Mouse (Mus musculus) CH12.LX (cell line): ENCODE results near the gene Megf11. TPM values are rescaled to one million over a fixed set of nuclear protein-coding genes. Genes with fewer than 3 reads are reported as not detected.

Source experiments
- DNase-seq: peaks from one replicate; pipeline ENCODE4 v3.0.0-alpha.2; 2013; ENCODE audit errors: extremely low read depth
- H3K27ac ChIP-seq: 2 replicates; pipeline ENCODE4 v1.5.1; 2012; ENCODE audit warnings: low read depth, mild to moderate bottlenecking, control low read depth, moderate library complexity; ENCODE audit not compliant: insufficient read depth
- H3K27me3 ChIP-seq: replicated peaks from 2 replicates; pipeline ENCODE3; 2012; ENCODE audit warnings: inconsistent platforms
- H3K36me3 ChIP-seq, 2 experiments: replicated peaks in 1 of 2; 2 replicates each; pipeline versions ENCODE3 to v1.6.1; 2012; ENCODE audit warnings: inconsistent platforms in 1 of 2, low read length in 1 of 2, mild to moderate bottlenecking in 1 of 2, mixed read lengths in 1 of 2, moderate library complexity in 1 of 2; ENCODE audit not compliant: control insufficient read depth in 1 of 2, insufficient read depth in 1 of 2
- H3K4me1 ChIP-seq, 2 experiments: 2 replicates each; pipeline ENCODE4 v1.6.1; 2012; ENCODE audit warnings: inconsistent platforms in 1 of 2, moderate library complexity in 1 of 2; ENCODE audit not compliant: insufficient read depth in 2 of 2, control insufficient read depth in 1 of 2
- H3K4me2 ChIP-seq: 2 replicates; pipeline ENCODE4 v1.6.1; 2012; ENCODE audit warnings: low read depth, mild to moderate bottlenecking, control low read depth; ENCODE audit not compliant: poor library complexity, insufficient read depth, severe bottlenecking
- H3K4me3 ChIP-seq, 3 experiments: fragments of 150-350 bp in 1 of 3; sonication (generic) in 1 of 3; replicated peaks in 1 of 3; 2 replicates each; pipeline versions ENCODE3 to v1.5.1; 2011 to 2012; ENCODE audit warnings: low read depth in 2 of 3, low read length in 2 of 3, mild to moderate bottlenecking in 2 of 3, moderate library complexity in 2 of 3, control low read depth in 1 of 3, improper control_type of control experiment in 1 of 3, inconsistent platforms in 1 of 3, mixed read lengths in 1 of 3; ENCODE audit not compliant: poor library complexity in 1 of 3
- H3K79me2 ChIP-seq: replicated peaks from 2 replicates; pipeline ENCODE4 v1.6.1; 2012; ENCODE audit warnings: mild to moderate bottlenecking, moderate library complexity; ENCODE audit not compliant: control insufficient read depth, poor library complexity, insufficient read depth, severe bottlenecking; ENCODE audit errors: extremely low read depth
- H3K9ac ChIP-seq: 2 replicates; pipeline ENCODE4 v1.6.1; 2012; ENCODE audit warnings: low read depth, mild to moderate bottlenecking, control low read depth, moderate library complexity; ENCODE audit not compliant: insufficient read depth
- H3K9me3 ChIP-seq: replicated peaks from 2 replicates; pipeline ENCODE3; 2012; ENCODE audit warnings: low read length, inconsistent platforms, mixed read lengths
- BHLHE40 ChIP-seq: IDR thresholded peaks from 2 replicates; pipeline ENCODE4 v1.6.1; 2011; ENCODE audit warnings: mild to moderate bottlenecking, low read depth, low read length, improper control_type of control experiment
- CHD1 ChIP-seq: IDR thresholded peaks from 2 replicates; pipeline ENCODE4 v1.6.1; 2012; ENCODE audit warnings: low read depth, low read length, improper control_type of control experiment, inconsistent platforms
- CHD2 ChIP-seq: IDR thresholded peaks from 2 replicates; pipeline ENCODE4 v1.6.1; 2011; ENCODE audit warnings: low read length, improper control_type of control experiment
- CTCF ChIP-seq, 2 experiments: IDR thresholded peaks in 1 of 2; conservative IDR thresholded peaks in 1 of 2; 2 replicates each; pipeline ENCODE4 v1.5.1; 2011 to 2012; ENCODE audit warnings: low read depth in 2 of 2, low read length in 2 of 2, improper control_type of control experiment in 1 of 2, inconsistent platforms in 1 of 2, mild to moderate bottlenecking in 1 of 2, moderate library complexity in 1 of 2
- E2F4 ChIP-seq: IDR thresholded peaks from 2 replicates; pipeline ENCODE4 v1.6.1; 2011; ENCODE audit warnings: low read depth, low read length, improper control_type of control experiment; ENCODE audit not compliant: insufficient replicate concordance
- ELF1 ChIP-seq: IDR thresholded peaks from 2 replicates; pipeline ENCODE4 v1.6.1; 2014; ENCODE audit warnings: low read depth, mild to moderate bottlenecking, inconsistent platforms, low read length, improper control_type of control experiment
- EP300 ChIP-seq: IDR thresholded peaks from 2 replicates; pipeline ENCODE4 v1.6.1; 2011; ENCODE audit warnings: low read length, improper control_type of control experiment
- ETS1 ChIP-seq: conservative IDR thresholded peaks from 2 replicates; pipeline ENCODE4 v1.6.1; 2012; ENCODE audit warnings: low read depth, mild to moderate bottlenecking, inconsistent platforms, low read length, improper control_type of control experiment, moderate library complexity
- GABPA ChIP-seq: IDR thresholded peaks from 2 replicates; pipeline ENCODE4 v1.6.1; 2012; ENCODE audit warnings: low read depth, low read length, improper control_type of control experiment, inconsistent platforms; ENCODE audit not compliant: insufficient replicate concordance
- HCFC1 ChIP-seq: IDR thresholded peaks from 2 replicates; pipeline ENCODE4 v1.6.1; 2012; ENCODE audit warnings: low read depth, mild to moderate bottlenecking, inconsistent platforms, low read length, improper control_type of control experiment
- IRF4 ChIP-seq: IDR thresholded peaks from 2 replicates; pipeline ENCODE4 v1.6.1; 2014; ENCODE audit warnings: low read depth, mild to moderate bottlenecking, inconsistent platforms, low read length, improper control_type of control experiment
- JUN ChIP-seq: IDR thresholded peaks from 2 replicates; pipeline ENCODE4 v1.6.1; 2011; ENCODE audit warnings: low read depth, mild to moderate bottlenecking, low read length, improper control_type of control experiment, moderate library complexity; ENCODE audit not compliant: insufficient read depth
- JUND ChIP-seq: conservative IDR thresholded peaks from 2 replicates; pipeline ENCODE4 v1.6.1; 2011; ENCODE audit warnings: low read depth, low read length, improper control_type of control experiment
- KAT2A ChIP-seq: IDR thresholded peaks from 2 replicates; pipeline ENCODE4 v1.6.1; 2012; ENCODE audit warnings: low read length, improper control_type of control experiment, inconsistent platforms; ENCODE audit not compliant: insufficient replicate concordance
- MAFK ChIP-seq: IDR thresholded peaks from 2 replicates; pipeline ENCODE4 v1.6.1; 2011; ENCODE audit warnings: low read length, improper control_type of control experiment; ENCODE audit not compliant: insufficient replicate concordance
- MAX ChIP-seq: IDR thresholded peaks from 2 replicates; pipeline ENCODE4 v1.6.1; 2011; ENCODE audit warnings: low read length, improper control_type of control experiment
- MAZ ChIP-seq: IDR thresholded peaks from 2 replicates; pipeline ENCODE4 v1.6.1; 2012; ENCODE audit warnings: low read depth, mild to moderate bottlenecking, inconsistent platforms, low read length, improper control_type of control experiment, moderate library complexity
- MEF2A ChIP-seq: IDR thresholded peaks from 2 replicates; pipeline ENCODE4 v1.6.1; 2014; ENCODE audit warnings: low read depth, mild to moderate bottlenecking, inconsistent platforms, low read length, improper control_type of control experiment, borderline replicate concordance
- MXI1 ChIP-seq: IDR thresholded peaks from 2 replicates; pipeline ENCODE4 v1.6.1; 2011; ENCODE audit warnings: mild to moderate bottlenecking, low read depth, low read length, improper control_type of control experiment
- MYC ChIP-seq: IDR thresholded peaks from 2 replicates; pipeline ENCODE4 v1.6.1; 2011; ENCODE audit warnings: low read depth, mild to moderate bottlenecking, improper control_type of control experiment, low read length
- NELFE ChIP-seq: IDR thresholded peaks from 2 replicates; pipeline ENCODE4 v1.6.1; 2011; ENCODE audit warnings: low read depth, low read length, improper control_type of control experiment
- NRF1 ChIP-seq: IDR thresholded peaks from 2 replicates; pipeline ENCODE4 v1.6.1; 2014; ENCODE audit warnings: low read depth, mild to moderate bottlenecking, inconsistent platforms, low read length, improper control_type of control experiment, moderate library complexity
- PAX5 ChIP-seq: IDR thresholded peaks from 2 replicates; pipeline ENCODE4 v1.6.1; 2012; ENCODE audit warnings: low read length, inconsistent platforms, mixed read lengths
- POLR2A ChIP-seq: IDR thresholded peaks from 2 replicates; pipeline ENCODE4 v1.6.1; 2011; ENCODE audit warnings: low read depth, mild to moderate bottlenecking, improper control_type of control experiment, low read length
- POLR2AphosphoS2 ChIP-seq: IDR thresholded peaks from 2 replicates; pipeline ENCODE4 v1.6.1; 2011; ENCODE audit warnings: low read depth, low read length, improper control_type of control experiment
- RAD21 ChIP-seq: IDR thresholded peaks from 2 replicates; pipeline ENCODE4 v1.6.1; 2011; ENCODE audit warnings: low read depth, mild to moderate bottlenecking, low read length, improper control_type of control experiment, moderate library complexity
- RCOR1 ChIP-seq: conservative IDR thresholded peaks from 2 replicates; pipeline ENCODE4 v1.6.1; 2012; ENCODE audit warnings: low read depth, mild to moderate bottlenecking, inconsistent platforms, low read length, improper control_type of control experiment
- SIN3A ChIP-seq: IDR thresholded peaks from 2 replicates; pipeline ENCODE4 v1.6.1; 2012; ENCODE audit warnings: low read length, improper control_type of control experiment, inconsistent platforms
- SMC3 ChIP-seq: IDR thresholded peaks from 2 replicates; pipeline ENCODE4 v1.6.1; 2011; ENCODE audit warnings: low read depth, low read length, improper control_type of control experiment
- TBP ChIP-seq: conservative IDR thresholded peaks from 2 replicates; pipeline ENCODE4 v1.6.1; 2011; ENCODE audit warnings: low read depth, low read length, improper control_type of control experiment
- TCF12 ChIP-seq: IDR thresholded peaks from 2 replicates; pipeline ENCODE4 v1.6.1; 2014; ENCODE audit warnings: low read depth, mild to moderate bottlenecking, inconsistent platforms, low read length, improper control_type of control experiment
- UBTF ChIP-seq: IDR thresholded peaks from 2 replicates; pipeline ENCODE4 v1.6.1; 2012; ENCODE audit warnings: low read depth, mild to moderate bottlenecking, inconsistent platforms, low read length, improper control_type of control experiment, moderate library complexity
- USF1 ChIP-seq: IDR thresholded peaks from 2 replicates; pipeline ENCODE4 v1.6.1; 2014; ENCODE audit warnings: low read depth, mild to moderate bottlenecking, inconsistent platforms, low read length, improper control_type of control experiment
- USF2 ChIP-seq: conservative IDR thresholded peaks from 2 replicates; pipeline ENCODE4 v1.6.1; 2011; ENCODE audit warnings: low read depth, low read length, improper control_type of control experiment
- ZC3H11A ChIP-seq: IDR thresholded peaks from 2 replicates; pipeline ENCODE4 v1.6.1; 2012; ENCODE audit warnings: low read depth, mild to moderate bottlenecking, inconsistent platforms, low read length, improper control_type of control experiment
- ZKSCAN1 ChIP-seq: IDR thresholded peaks from 2 replicates; pipeline ENCODE4 v1.6.1; 2012; ENCODE audit warnings: low read depth, inconsistent platforms, low read length, improper control_type of control experiment, borderline replicate concordance
- ZMIZ1 ChIP-seq: IDR thresholded peaks from 2 replicates; pipeline ENCODE4 v1.6.1; 2012; ENCODE audit warnings: low read depth, mild to moderate bottlenecking, inconsistent platforms, low read length, improper control_type of control experiment
- ZNF384 ChIP-seq: IDR thresholded peaks from 2 replicates; pipeline ENCODE4 v1.6.1; 2012; ENCODE audit warnings: low read depth, low read length, improper control_type of control experiment, inconsistent platforms
- dilution Hi-C: fragments of 300-500 bp; cut with MboI; formaldehyde crosslinking; loops from 2 replicates; pipeline ENCODE4 v1.14.3; 2020; ENCODE audit warnings: low sequenced_read_pairs; ENCODE audit not compliant: extremely low pct_unique_long_range_greater_than_20kb, extremely low pct_ligation_motif_present
- in situ Hi-C: fragments of 300-500 bp; cut with MboI; formaldehyde crosslinking; loops from 3 replicates; pipeline ENCODE4 v1.14.3; 2019; ENCODE audit warnings: low sequenced_read_pairs, low pct_ligation_motif_present, low pct_unique_long_range_greater_than_20kb, mixed read lengths
- polyA plus RNA-seq: library from polyadenylated mRNA; unstranded; fragments of >175 nt; gene quantifications from 2 replicates; pipeline ENCODE4 v1.2.1, GENCODE M21; 2012; ENCODE audit warnings: low read depth; ENCODE audit not compliant: insufficient read length
- total RNA-seq, 2 experiments: library from RNA; depleted of rRNA; stranded (reverse); fragments of 300-350 nt in 1 of 2; fragments of >200 nt in 1 of 2; gene quantifications; 2 replicates each; pipeline ENCODE4 v1.2.3; 2012 to 2014

Megf11 gene
- total and polyA plus RNA-seq, 3 experiments: 0.04 to 0.59 TPM; not detected in 1

DNA sequence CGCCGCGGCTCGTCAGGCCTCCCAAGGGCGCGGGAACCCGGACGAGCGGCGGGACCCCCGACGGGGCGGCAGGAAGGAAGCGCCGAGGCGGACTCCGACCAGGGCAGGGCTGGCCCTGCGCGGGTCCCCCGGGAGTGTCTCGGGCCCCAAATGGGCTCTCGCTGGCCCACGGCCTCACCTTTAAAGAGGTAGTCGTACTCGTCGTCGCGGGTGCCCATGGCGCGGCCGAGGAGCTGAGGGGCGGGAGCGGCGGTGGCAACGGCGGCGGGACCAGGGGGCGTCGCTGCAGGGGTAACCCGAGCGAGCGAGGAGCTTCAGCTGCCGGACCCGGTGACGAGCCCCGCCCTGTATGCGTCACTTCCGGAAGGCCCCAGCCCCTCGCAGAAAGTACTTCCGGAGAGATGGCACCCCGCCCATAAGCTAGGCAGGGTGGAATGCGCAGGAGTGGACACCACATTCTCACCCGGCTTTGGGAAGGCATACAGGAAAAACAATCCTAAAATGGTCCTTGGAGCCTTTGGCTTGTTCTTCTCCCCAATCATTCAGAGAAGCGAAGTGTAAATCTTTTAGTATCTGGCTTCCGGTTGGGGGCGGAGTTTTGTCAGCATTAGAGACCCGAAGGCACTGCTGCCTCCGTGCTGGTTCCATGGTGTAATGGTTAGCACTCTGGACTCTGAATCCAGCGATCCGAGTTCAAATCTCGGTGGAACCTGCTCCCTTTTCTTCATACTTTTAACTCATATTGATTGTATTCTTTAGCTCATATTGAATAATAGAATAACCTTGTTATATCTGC lies 352.2 kb downstream of the Megf11 start, which contains the start of gene Rab11a:
TSS of gene Rab11a (minus strand) at position 353 of the 796 bp plus-strand sequence.
- dilution Hi-C loops (no loop called here), in situ Hi-C loops (no loop called here)
- H3K9me3 ChIP-seq: no peaks in the 10 kb centered on the region
- H3K36me3 ChIP-seq: peaks cover 0 to 2% of the 10 kb centered on the region in 2 experiments
- H3K4me3 ChIP-seq: peak within 1 kb of the TSS; percentile 87 to 94 (median 87)
- no peaks in the 10 kb centered on the region for H3K27me3 ChIP-seq
- peak within 1 kb of the TSS; percentile 91 for H3K4me2 ChIP-seq
- peak within 1 kb of the TSS; percentile 86 for H3K9ac ChIP-seq
- H3K79me2 ChIP-seq: peaks cover 27% of the 10 kb centered on the region
- DNase-seq: peak; percentile 93
- 0 out of 2 replicates have a peak, but pooled peaks have one; percentile 75 for TF ChIP-seq E2F4
- TF ChIP-seq KAT2A: peak; percentile 77; the same call in 1 of the 2 replicates
- TF ChIP-seq SMC3: 0 out of 2 replicates have a peak, but pooled peaks have one; percentile 12
- TF ChIP-seq TBP: peak; percentile 100
- TF ChIP-seq MEF2A: peak; percentile 34; the same call in 1 of the 2 replicates
- no peak for TF ChIP-seq POLR2AphosphoS2
- TF ChIP-seq JUND: no peak
- no peak for TF ChIP-seq ZNF384
- TF ChIP-seq SIN3A: peak; percentile 93
- no peak for TF ChIP-seq MYC
- TF ChIP-seq TCF12: peak; percentile 82
- TF ChIP-seq MXI1: peak; percentile 85
- no peak for TF ChIP-seq EP300
- peak; percentile 67 for TF ChIP-seq NRF1
- TF ChIP-seq PAX5: no peak
- TF ChIP-seq USF1: no peak
- TF ChIP-seq HCFC1: peak; percentile 83
- 0 out of 2 replicates have a peak, but pooled peaks have one; percentile 10 for TF ChIP-seq ETS1
- no peak for TF ChIP-seq RAD21
- peak; percentile 83 for TF ChIP-seq POLR2A
- TF ChIP-seq MAFK: peak; percentile 97
- TF ChIP-seq IRF4: peak; percentile 63
- TF ChIP-seq NELFE: peak; percentile 85
- TF ChIP-seq ZMIZ1: 0 out of 2 replicates have a peak, but pooled peaks have one; percentile 40
- peak; percentile 97 for TF ChIP-seq ELF1
- TF ChIP-seq MAX: no peak
- TF ChIP-seq CHD2: no peak
- peak in 1 of 2 experiments; percentile 30; a peak in 2 of 4 replicates for TF ChIP-seq CTCF (conservative IDR thresholded peaks at IDR 0.05 in 1 of 2, IDR thresholded peaks at IDR 0.05 in 1 of 2; ENCODE audit: low read depth in 2 of 2, low read length in 2 of 2)
- peak; percentile 90 for TF ChIP-seq MAZ
- no peak for TF ChIP-seq CHD1
- no peak for TF ChIP-seq GABPA
- TF ChIP-seq JUN: no peak
- TF ChIP-seq RCOR1: 0 out of 2 replicates have a peak, but pooled peaks have one; percentile 22
- TF ChIP-seq ZKSCAN1: no peak
- no peak for TF ChIP-seq USF2
- TF ChIP-seq UBTF: peak; percentile 88
- TF ChIP-seq ZC3H11A: no peak
- 0 out of 2 replicates have a peak, but pooled peaks have one; percentile 12 for TF ChIP-seq BHLHE40
- peaks cover 8 to 54% of the 10 kb centered on the region in 2 experiments for H3K4me1 ChIP-seq
- H3K27ac ChIP-seq: peak within 1 kb of the TSS; percentile 60
